Mouse (Mus musculus) heart, embryonic 11.5 days (tissue): Measurements from ENCODE around the gene Cd2bp2. TPM values are rescaled to one million over a fixed set of nuclear protein-coding genes. Genes with fewer than 3 reads are reported as not detected.

Experiments used
- ATAC-seq: fragments of 200-750 bp; cut with Nextera tagmentation; replicated peaks from 2 replicates; pipeline ENCODE4 v1.8.0; 2017; ENCODE audit warnings: moderate library complexity; ENCODE audit not compliant: insufficient number of reproducible peaks, low FRiP score, low TSS enrichment
- H3K27ac ChIP-seq: fragments of 300-500 bp; sonication (generic); 2 replicates; pipeline ENCODE4 v1.5.1; 2014; ENCODE audit warnings: mild to moderate bottlenecking, low read depth, low read length
- H3K27me3 ChIP-seq: fragments of 300-500 bp; sonication (generic); 2 replicates; pipeline ENCODE4 v1.6.1; 2014; ENCODE audit warnings: mild to moderate bottlenecking, low read length, mixed read lengths; ENCODE audit not compliant: control insufficient read depth, insufficient read depth
- H3K36me3 ChIP-seq: fragments of 300-500 bp; sonication (generic); 2 replicates; pipeline ENCODE4 v1.6.1; 2014; ENCODE audit warnings: mild to moderate bottlenecking, low read length, moderate library complexity, mixed read lengths; ENCODE audit not compliant: control insufficient read depth, insufficient read depth
- H3K4me1 ChIP-seq: fragments of 300-500 bp; sonication (generic); 2 replicates; pipeline ENCODE4 v1.6.1; 2014; ENCODE audit warnings: low read length; ENCODE audit not compliant: control insufficient read depth, insufficient read depth
- H3K4me2 ChIP-seq: fragments of 300-500 bp; sonication (generic); 2 replicates; pipeline ENCODE4 v1.6.1; 2014; ENCODE audit warnings: mild to moderate bottlenecking, moderate library complexity
- H3K4me3 ChIP-seq: fragments of 300-500 bp; sonication (generic); 2 replicates; pipeline ENCODE4 v1.5.1; 2014; ENCODE audit warnings: low read depth, low read length
- H3K9ac ChIP-seq: fragments of 300-500 bp; sonication (generic); 2 replicates; pipeline ENCODE4 v1.6.1; 2014; ENCODE audit warnings: mild to moderate bottlenecking, low read depth, low read length, moderate library complexity
- H3K9me3 ChIP-seq: fragments of 300-500 bp; sonication (generic); replicated peaks from 2 replicates; pipeline ENCODE4 v1.6.1; 2016; ENCODE audit warnings: low read length; ENCODE audit not compliant: control insufficient read depth
- WGBS: fragments of 180-500 bp; shearing (Covaris S2); extraction: QIAGEN DNeasy Blood & Tissue Kit; methylation state at CpG from one replicate; pipeline ENCODE4 v1.1.7; 2014; ENCODE audit not compliant: insufficient replicate concordance; 5-methylcytosine and 5-hydroxymethylcytosine counted together
- polyA plus RNA-seq: library from polyadenylated mRNA; unstranded; fragments of >200 nt; fragmentation: Nextera tagmentation; extraction: Ambion mirVana; gene quantifications from 2 replicates; pipeline ENCODE4 v1.2.1, GENCODE M21; 2014

Cd2bp2 gene
- polyA plus RNA-seq, 1 experiment from 2014 or later: 41.8 TPM

DNA sequence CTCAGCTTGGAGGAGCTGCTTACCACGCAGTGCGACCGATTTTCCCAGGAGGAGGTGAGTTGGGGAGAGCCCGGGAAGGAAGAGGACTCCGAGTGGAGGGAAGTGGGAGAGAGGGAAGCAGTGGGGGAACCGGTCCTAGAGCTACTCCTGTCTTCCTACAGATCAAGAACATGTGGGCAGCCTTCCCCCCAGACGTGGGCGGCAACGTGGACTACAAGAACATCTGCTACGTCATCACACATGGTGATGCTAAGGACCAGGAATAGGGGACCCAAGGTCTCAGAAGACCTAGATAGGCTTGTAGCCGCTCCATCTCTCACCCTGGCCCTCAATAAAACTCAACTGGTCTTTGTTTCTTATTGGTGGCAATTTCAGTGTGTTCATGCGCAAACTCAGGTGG is 18.1 kb upstream of the Cd2bp2 start:
- H3K4me1 ChIP-seq: peaks cover 30% of the 10 kb centered on the region
- no peak overlapping the region for H3K9ac ChIP-seq
- 51% methylated on average over 12 of the region's 12 CpGs for WGBS
- H3K4me3 ChIP-seq: no peak overlapping the region
- ATAC-seq: no peak
- no peak overlapping the region for H3K27ac ChIP-seq
- H3K27me3 ChIP-seq: no peaks in the 10 kb centered on the region
- no peaks in the 10 kb centered on the region for H3K9me3 ChIP-seq
- no peaks in the 10 kb centered on the region for H3K36me3 ChIP-seq
- peak overlapping the region; percentile 69 for H3K4me2 ChIP-seq

DNA sequence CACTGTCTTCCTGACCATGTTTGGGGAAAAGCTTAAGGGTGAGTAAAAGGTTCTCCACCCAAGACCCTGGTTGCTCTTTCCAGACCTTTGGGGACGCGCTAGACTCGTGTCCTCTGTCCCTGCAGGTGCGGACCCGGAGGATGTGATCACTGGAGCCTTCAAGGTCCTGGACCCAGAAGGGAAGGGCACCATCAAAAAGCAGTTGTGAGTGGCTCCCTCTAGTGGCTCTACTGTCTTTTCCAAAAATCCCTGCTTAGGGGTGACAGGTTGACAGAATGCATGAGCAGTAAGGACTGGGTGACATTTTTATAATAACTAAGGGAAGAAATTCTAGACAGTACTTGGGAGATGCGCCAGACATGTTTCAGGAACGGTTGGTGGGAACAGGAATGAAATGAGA is 17.6 kb upstream of the Cd2bp2 start:
- Histone ChIP-seq H3K4me1 (peaks cover 30% of the 10 kb centered on the region), H3K9ac (no peak overlapping the region), H3K4me2 (no peak overlapping the region), H3K9me3 (no peaks in the 10 kb centered on the region), H3K27ac (no peak overlapping the region), H3K36me3 (no peaks in the 10 kb centered on the region), H3K27me3 (no peaks in the 10 kb centered on the region), H3K4me3 (no peak overlapping the region)
- WGBS: 45% methylated on average over 7 of the region's 7 CpGs
- ATAC-seq: no peak

DNA sequence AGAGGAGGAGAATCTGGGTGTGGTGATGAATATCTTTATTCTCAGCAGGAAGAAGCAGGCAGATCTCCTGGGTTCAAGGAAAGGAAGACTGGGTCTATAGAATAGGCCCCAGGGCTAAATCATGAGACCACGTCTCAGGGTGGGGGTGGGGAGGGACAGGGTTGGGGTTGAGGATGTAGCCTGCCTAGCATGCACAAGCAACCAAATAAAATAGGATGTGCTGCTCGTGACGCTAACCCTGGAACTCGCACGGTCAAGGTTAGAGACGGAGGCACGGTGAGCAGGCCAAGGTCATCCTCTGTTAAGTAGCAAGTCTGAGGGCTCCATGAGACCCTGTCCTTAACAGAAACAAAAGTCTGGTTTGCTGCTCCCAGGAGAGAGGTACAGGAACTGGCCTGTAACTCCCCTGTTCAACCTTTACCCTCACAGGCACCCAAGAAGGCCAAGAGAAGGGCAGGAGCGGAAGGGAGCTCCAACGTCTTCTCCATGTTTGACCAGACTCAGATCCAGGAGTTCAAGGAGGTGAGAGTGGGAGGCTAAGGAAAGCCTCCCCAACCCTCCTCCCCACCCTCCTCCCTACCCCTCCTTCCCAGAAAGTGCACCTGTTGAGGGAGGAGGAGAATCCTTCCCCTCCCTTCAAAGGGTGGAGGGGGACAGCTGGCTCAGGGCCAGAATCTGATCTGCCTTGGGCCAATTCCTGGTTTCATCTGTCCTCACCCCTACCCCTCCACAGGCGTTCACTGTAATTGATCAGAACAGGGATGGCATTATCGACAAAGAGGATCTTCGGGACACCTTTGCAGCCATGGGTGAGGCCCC is 16.8 kb upstream of the Cd2bp2 start:
- Histone ChIP-seq H3K4me1 (peaks cover 26% of the 10 kb centered on the region), H3K36me3 (no peaks in the 10 kb centered on the region), H3K4me2 (no peak overlapping the region), H3K9ac (no peak overlapping the region), H3K9me3 (no peaks in the 10 kb centered on the region), H3K27ac (no peak overlapping the region), H3K27me3 (no peaks in the 10 kb centered on the region), H3K4me3 (no peak overlapping the region)
- WGBS: 83% methylated on average over 12 of the region's 12 CpGs
- ATAC-seq: no peak

DNA sequence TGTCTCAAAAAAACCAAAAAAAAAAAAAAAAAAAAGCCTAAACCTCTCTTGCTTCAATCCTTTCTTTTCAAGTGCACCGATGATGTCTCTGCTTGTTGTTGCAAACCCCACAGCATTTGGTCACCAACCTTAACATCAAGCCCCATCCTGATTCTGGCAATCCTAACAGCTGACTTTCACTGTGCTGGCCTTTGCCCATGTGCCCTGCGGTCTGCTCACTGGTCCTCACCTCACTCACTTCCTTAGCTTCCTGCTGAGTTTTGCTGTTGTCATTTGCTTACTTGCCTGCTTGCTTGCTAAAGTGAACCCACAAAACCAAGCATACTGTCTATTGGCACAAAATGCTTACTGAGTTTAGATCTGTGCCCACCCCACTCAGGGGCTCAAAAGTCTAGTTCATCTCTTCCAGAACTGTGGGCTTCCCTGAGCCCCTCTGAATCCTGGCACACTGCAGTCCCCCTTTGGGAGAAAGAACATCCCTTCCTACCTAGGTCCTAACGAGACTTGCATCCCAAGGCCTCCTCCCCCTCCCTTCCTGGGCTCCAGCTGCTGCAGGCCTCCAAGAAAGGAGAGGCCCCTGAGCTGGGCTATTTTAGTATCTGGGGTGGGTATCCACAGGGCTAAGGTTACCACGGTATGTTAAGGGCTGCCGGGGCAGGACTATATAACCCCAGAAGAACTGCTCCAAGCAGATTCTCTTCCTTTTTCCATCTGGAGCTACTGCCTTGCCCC is 15.3 kb upstream of the Cd2bp2 start:
- no peak overlapping the region for H3K4me2 ChIP-seq
- H3K9me3 ChIP-seq: no peaks in the 10 kb centered on the region
- H3K27ac ChIP-seq: no peak overlapping the region
- no peaks in the 10 kb centered on the region for H3K27me3 ChIP-seq
- H3K4me1 ChIP-seq: peaks cover 27% of the 10 kb centered on the region
- no peaks in the 10 kb centered on the region for H3K36me3 ChIP-seq
- 53% methylated on average over 5 of the region's 5 CpGs for WGBS
- H3K4me3 ChIP-seq: no peak overlapping the region
- no peak overlapping the region for H3K9ac ChIP-seq
- ATAC-seq: no peak

DNA sequence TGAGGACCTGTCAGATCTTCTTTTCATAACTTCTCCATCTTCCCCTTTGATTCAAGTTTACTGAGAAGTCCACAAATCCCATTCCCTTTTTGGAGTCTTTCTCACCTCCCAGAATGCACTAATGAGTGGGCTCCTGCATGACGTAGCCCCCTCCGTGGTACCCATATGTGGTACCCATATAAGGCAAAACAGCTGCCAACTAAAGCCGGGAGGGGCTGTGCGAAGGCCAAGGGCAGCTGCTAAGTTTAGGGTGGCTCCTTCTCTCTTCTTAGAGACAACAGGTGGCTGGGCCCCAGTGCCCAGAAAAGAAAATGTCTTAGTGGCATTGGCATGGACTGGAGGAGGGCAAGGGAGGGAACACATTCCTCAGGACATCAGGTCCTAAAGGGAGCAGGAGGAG is 14.4 kb upstream of the Cd2bp2 start:
- Histone ChIP-seq H3K4me3 (no peak overlapping the region), H3K9ac (no peak overlapping the region), H3K9me3 (no peaks in the 10 kb centered on the region), H3K4me2 (no peak overlapping the region), H3K36me3 (no peaks in the 10 kb centered on the region), H3K4me1 (peaks cover 27% of the 10 kb centered on the region), H3K27ac (no peak overlapping the region), H3K27me3 (no peaks in the 10 kb centered on the region)
- WGBS: 84% methylated on average over 4 of the region's 4 CpGs
- ATAC-seq: no peak

DNA sequence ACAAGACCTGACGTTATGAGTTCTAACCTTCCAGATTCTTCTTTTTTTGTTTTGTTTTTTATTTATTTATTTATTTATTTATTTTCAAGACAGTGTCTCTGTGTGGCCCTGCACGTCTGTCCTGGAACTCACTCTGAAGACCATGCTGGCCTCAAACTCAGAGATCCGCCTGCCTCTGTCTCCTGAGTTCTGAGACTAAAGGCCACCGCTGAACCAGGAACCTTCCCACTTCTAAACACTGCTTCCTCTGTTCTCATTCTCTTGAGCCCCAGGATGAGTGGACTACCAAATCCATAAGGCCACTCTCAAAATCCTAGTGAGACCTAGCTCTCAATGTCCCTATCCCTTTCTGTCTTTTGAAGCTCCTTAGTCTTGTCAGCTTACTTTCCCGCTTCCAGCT is 14.0 kb upstream of the Cd2bp2 start:
- WGBS: 74% methylated on average over 5 of the region's 5 CpGs
- Histone ChIP-seq H3K36me3 (no peaks in the 10 kb centered on the region), H3K4me2 (peak overlapping the region; percentile 98), H3K27ac (peak overlapping the region; percentile 93), H3K9me3 (no peaks in the 10 kb centered on the region), H3K4me1 (peaks cover 26% of the 10 kb centered on the region), H3K9ac (no peak overlapping the region; the same call in 1 of the 2 replicates), H3K27me3 (no peaks in the 10 kb centered on the region), H3K4me3 (peak overlapping the region; percentile 94; the same call in 1 of the 2 replicates)
- no peak for ATAC-seq

DNA sequence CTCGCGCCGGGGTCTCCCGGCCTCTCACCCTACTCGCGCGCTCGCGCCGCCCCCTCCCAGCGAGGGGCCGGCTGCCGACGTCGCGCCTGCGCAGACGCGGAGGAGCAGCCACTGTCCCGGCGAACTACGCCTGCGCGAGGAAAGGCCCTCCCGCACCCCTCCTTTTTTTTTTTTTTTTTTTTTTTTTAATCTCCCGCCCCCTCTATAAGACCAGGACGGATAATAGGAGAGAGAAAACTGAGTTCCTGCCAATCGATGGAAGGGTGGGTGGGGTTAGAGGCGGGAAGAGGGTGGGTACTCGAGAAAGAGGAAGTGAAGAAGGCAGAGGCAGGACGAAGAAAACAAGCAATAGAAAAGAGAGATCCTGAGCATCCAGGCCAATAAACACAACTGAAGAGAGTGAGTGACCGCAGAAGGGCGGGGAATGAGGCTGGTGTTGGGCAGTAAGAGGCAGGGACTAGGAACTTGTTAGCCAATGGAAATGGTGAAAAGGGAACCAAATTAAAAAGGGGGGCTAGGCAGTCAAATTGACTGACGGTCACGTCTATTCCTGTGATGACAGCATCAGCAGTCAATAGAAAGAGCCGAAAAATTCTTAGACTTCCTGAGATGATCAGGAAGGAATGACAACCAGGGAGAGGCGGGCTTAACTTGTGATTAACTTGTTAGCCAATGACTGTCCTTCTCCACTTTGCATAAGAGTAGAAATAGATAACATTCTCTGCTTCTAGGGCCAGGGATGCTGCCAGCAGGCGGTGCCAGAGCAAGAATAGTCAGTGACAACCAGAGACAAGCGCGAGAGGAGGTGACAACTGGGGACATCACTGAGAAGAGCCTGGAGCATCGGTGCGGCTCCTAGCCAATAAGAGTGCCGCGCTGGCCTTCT is 12.9 kb upstream of the Cd2bp2 start, which contains the start of gene Mylpf:
Mylpf (plus strand) TSS at position 338 of the 886 bp plus-strand sequence.
- no peaks in the 10 kb centered on the region for H3K36me3 ChIP-seq
- peak; percentile 88 for ATAC-seq
- H3K4me2 ChIP-seq: peak within 1 kb of the TSS; percentile 98
- H3K4me1 ChIP-seq: peaks cover 23% of the 10 kb centered on the region
- H3K4me3 ChIP-seq: peak within 1 kb of the TSS; percentile 94
- WGBS: under 1% methylated on average over 44 of the region's 44 CpGs
- H3K9ac ChIP-seq: peak within 1 kb of the TSS; percentile 93
- H3K27me3 ChIP-seq: no peaks in the 10 kb centered on the region
- no peaks in the 10 kb centered on the region for H3K9me3 ChIP-seq
- peak within 1 kb of the TSS; percentile 93 for H3K27ac ChIP-seq

DNA sequence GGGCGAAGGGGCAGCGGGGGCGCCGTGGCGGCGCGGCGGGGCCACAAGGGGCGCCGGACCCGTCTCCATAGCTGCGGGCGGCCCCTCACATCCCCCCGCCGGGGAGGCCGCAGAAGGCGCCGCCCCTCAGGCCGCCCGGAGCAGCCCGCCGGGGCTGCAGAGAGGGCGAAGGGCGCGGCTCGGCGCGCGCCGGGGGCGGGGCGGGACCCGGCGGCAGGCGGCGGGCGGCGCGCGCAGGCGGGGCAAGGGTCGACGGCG is 12.4 kb upstream of the Cd2bp2 start, which contains the start of gene Tbc1d10b:
Tbc1d10b (minus strand) TSS at position 174 of the 258 bp plus-strand sequence.
- H3K4me3 ChIP-seq: peak within 1 kb of the TSS; percentile 94
- H3K4me2 ChIP-seq: peak within 1 kb of the TSS; percentile 98
- ATAC-seq: peak; percentile 58
- no peaks in the 10 kb centered on the region for H3K9me3 ChIP-seq
- peak within 1 kb of the TSS; percentile 93 for H3K27ac ChIP-seq
- H3K9ac ChIP-seq: peak within 1 kb of the TSS; percentile 93
- under 1% methylated on average over 41 of the region's 44 CpGs for WGBS
- no peaks in the 10 kb centered on the region for H3K27me3 ChIP-seq
- H3K36me3 ChIP-seq: 0 out of 2 replicates have a peak, but pooled peaks cover 3% of the 10 kb centered on the region
- peaks cover 23% of the 10 kb centered on the region for H3K4me1 ChIP-seq
